Mouse (Mus musculus) bone marrow, adult 2 months (tissue): ENCODE measurements around the gene Ppil1. TPM values are rescaled to one million over a fixed set of nuclear protein-coding genes. Genes with fewer than 3 reads are reported as not detected.

Experiments
- H3K27ac ChIP-seq: fragments of 200-500 bp; 2 replicates; pipeline ENCODE4 v1.5.1; 2012; ENCODE audit warnings: low read depth, mild to moderate bottlenecking, control low read depth, inconsistent platforms, low read length; ENCODE audit not compliant: control insufficient read depth, poor library complexity, insufficient read depth
- H3K4me1 ChIP-seq: fragments of 200-500 bp; 2 replicates; pipeline ENCODE4 v1.6.1; 2011; ENCODE audit warnings: low read length; ENCODE audit not compliant: control insufficient read depth, insufficient read depth
- H3K4me3 ChIP-seq: fragments of 200-500 bp; replicated peaks from 2 replicates; pipeline ENCODE3; 2011; ENCODE audit warnings: mild to moderate bottlenecking, low read depth, low read length, control low read depth; ENCODE audit not compliant: control insufficient read depth
- CTCF ChIP-seq: fragments of 200-500 bp; IDR thresholded peaks from 2 replicates; pipeline ENCODE4 v1.5.1; 2011; ENCODE audit warnings: low read length, control low read depth; ENCODE audit not compliant: control insufficient read depth, insufficient read depth
- POLR2A ChIP-seq: fragments of 200-500 bp; IDR thresholded peaks from 2 replicates; pipeline ENCODE4 v1.6.1; 2011; ENCODE audit warnings: low read depth, mild to moderate bottlenecking, control low read depth, low read length, borderline replicate concordance; ENCODE audit not compliant: control insufficient read depth
- WGBS: fragments of 180-500 bp; shearing (Covaris S2); methylation state at CpG from one replicate; pipeline ENCODE4 v1.1.7; 2018; 5-methylcytosine and 5-hydroxymethylcytosine counted together
- polyA plus RNA-seq: library from polyadenylated mRNA; stranded (reverse); fragments of >200 nt; gene quantifications from 2 replicates; pipeline ENCODE4 v1.2.4, GENCODE M21; 2011; ENCODE audit warnings: low replicate concordance; ENCODE audit not compliant: missing spikeins, insufficient read depth, insufficient read length

Gene Ppil1
- 36.2 and 51.6 TPM in 2 replicates for polyA plus RNA-seq

- no peak for TF ChIP-seq CTCF
- TF ChIP-seq POLR2A: peak; percentile 72; the same call in 1 of the 2 replicates
- peak within 1 kb of the TSS; percentile 79 for H3K27ac ChIP-seq
- H3K4me1 ChIP-seq: no peaks in the 10 kb centered on the region; the same call in none of the 2 replicates
- 8% methylated on average over 38 of the region's 38 CpGs for WGBS
- peak within 1 kb of the TSS; percentile 94 for H3K4me3 ChIP-seq
These were observed at the start of gene Ppil1 for GRCm38 (mm10) chr17:29263840-29264633. Ppil1 (minus strand) TSS chr17:29264186.

- Histone ChIP-seq H3K27ac (no peak overlapping the region), H3K4me3 (no peak overlapping the region), H3K4me1 (no peaks in the 10 kb centered on the region; the same call in 1 of the 2 replicates)
- TF ChIP-seq CTCF: 0 out of 2 replicates have a peak, but pooled peaks have one; percentile 19
- no peak for TF ChIP-seq POLR2A
These were observed 49.3 kb upstream of the Ppil1 start for GRCm38 (mm10) chr17:29313300-29313699.

- Histone ChIP-seq H3K4me3 (no peak overlapping the region), H3K27ac (no peak overlapping the region), H3K4me1 (no peaks in the 10 kb centered on the region; the same call in 1 of the 2 replicates)
- 80% methylated on average over 2 of the region's 2 CpGs for WGBS
- TF ChIP-seq CTCF (no peak), POLR2A (no peak)
These were observed 48.1 kb upstream of the Ppil1 start for GRCm38 (mm10) chr17:29312082-29312481.

GRCm38 (mm10) chr17:29311602-29312001 is 47.6 kb upstream of the Ppil1 start:
- Histone ChIP-seq H3K4me3 (no peak overlapping the region), H3K4me1 (no peaks in the 10 kb centered on the region; the same call in 1 of the 2 replicates), H3K27ac (no peak overlapping the region)
- WGBS: 89% methylated on average over 8 of the region's 8 CpGs
- TF ChIP-seq POLR2A (no peak), CTCF (no peak)

GRCm38 (mm10) chr17:29310056-29310623 is 46.2 kb upstream of the Ppil1 start:
- H3K4me3 ChIP-seq: no peak overlapping the region
- H3K4me1 ChIP-seq: peaks cover 7% of the 10 kb centered on the region; the same call in 1 of the 2 replicates
- no peak overlapping the region for H3K27ac ChIP-seq
- TF ChIP-seq CTCF (no peak), POLR2A (no peak)
- 87% methylated on average over 21 of the region's 21 CpGs for WGBS

- 15% methylated on average over 7 of the region's 7 CpGs for WGBS
- Histone ChIP-seq H3K4me1 (peaks cover 17% of the 10 kb centered on the region), H3K4me3 (peak overlapping the region; percentile 30), H3K27ac (peak overlapping the region; percentile 64)
- TF ChIP-seq CTCF (no peak), POLR2A (no peak)
These were observed 41.9 kb upstream of the Ppil1 start for GRCm38 (mm10) chr17:29305871-29306270.

- Histone ChIP-seq H3K4me1 (peaks cover 17% of the 10 kb centered on the region), H3K4me3 (peak overlapping the region; percentile 30), H3K27ac (peak overlapping the region; percentile 64)
- WGBS: 14% methylated on average over 15 of the region's 15 CpGs
- TF ChIP-seq POLR2A (no peak), CTCF (no peak)
These were observed 41.2 kb upstream of the Ppil1 start for GRCm38 (mm10) chr17:29305058-29305806.

GRCm38 (mm10) chr17:29304376-29305057 is 40.5 kb upstream of the Ppil1 start:
- peak overlapping the region; percentile 13 for H3K4me3 ChIP-seq
- 3% methylated on average over 13 of the region's 13 CpGs for WGBS
- peak overlapping the region; percentile 64 for H3K27ac ChIP-seq
- TF ChIP-seq POLR2A (no peak), CTCF (no peak)
- H3K4me1 ChIP-seq: peaks cover 17% of the 10 kb centered on the region
